Mouse (Mus musculus): ENCODE measurements at regions not wholly inside any gene's neighbourhood (a gene's known extent, or its start where the extent isn't known, plus 50 kb on each side); places are given as distances from the start of the nearest gene placed in this dataset.

DNA sequence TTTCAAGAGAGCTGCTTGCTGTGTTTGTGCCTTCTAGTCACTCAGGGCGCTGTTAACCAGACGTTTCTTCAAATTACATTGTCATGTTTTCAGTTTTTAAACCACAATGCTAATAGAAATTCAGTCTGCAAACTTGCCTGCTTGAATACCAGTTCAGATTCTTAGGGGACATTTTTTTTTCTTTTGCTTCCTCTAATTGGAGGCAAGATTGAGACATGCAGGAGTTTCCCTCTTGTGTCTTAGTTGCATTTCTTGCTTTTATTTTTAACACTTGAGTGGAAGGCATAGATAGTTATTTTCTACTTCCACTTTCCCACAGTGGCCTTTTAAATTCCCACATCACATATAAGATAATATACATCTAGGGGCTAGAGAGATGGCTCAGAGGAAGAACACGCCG is 246.8 kb downstream of the Grpr start:
- no peak for DNase-seq (ENCODE audit: low spot score in 2 of 2)

DNA sequence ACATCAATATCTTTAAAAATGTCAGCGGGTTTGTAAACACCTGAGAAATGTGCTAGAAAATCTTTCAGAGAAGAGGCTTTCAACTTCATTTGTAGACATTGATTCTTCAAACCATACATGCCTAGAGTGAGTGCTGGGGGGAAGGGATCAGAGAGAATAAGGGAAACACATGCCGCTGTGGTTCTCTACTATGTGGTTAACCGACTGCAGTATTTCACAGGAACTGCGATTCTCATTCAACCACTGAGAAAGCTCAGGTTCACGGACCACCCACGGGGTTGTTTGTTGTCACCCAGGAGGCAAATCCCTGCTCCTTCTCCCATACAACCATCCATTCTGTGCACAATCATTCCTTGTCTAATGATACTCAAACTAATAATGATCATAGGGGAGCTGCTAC is 248.4 kb downstream of the Grpr start:
- no peak for DNase-seq (ENCODE audit: low spot score in 2 of 2)

DNA sequence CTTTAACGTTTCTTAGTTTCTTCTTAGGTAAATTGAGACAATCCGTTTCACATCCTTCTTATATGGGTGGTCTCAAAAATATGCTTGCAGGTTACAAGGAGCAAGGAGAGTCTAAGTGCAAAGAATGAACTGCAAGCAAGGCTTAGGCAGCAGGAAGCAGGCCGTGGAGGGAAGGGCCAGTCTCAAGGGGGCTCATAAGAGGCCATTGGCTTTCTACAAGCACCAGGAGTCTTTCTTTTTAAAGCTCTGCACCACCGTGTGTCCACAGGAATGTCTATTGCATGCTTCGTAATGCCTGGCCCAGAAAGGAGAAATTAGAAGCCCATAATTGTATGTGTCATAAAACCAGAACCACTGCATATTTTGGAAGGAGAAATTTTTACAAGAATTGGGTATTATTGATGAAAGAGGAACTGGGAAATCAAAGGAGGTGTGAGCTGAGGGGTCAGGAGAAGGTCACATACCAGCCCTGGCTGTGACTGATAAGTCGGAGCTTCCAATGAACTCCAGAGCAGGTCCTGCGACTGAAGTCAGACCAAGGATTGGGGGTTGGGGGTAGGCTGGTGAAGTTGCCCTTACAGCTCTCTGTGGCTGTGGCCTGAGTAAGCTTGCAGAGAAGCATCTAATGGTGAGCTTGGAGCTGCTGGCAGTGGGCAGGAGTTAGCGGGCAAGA is 252.4 kb downstream of the Grpr start:
- no peak for DNase-seq (ENCODE audit: low spot score in 2 of 2)

DNA sequence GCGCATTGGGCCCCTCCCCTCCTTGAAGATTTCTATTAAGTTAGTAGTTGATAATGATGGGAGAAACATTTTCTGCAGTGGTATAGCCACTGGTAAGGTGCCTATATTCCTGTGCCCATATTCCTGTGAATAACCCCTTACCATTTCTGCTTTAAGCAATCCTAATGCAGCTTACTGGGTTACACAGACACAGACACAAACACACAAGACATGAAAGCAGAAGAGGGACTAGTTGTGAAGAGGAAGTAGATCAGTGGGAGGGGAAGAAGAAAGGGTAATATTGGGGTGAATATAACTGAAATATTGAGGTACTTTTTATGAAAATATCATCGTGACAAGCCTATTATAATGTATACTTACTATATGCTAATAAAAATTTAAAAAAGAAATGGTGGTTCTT is 288.2 kb downstream of the Grpr start:
- no peak for DNase-seq (ENCODE audit: low spot score in 2 of 2)

DNA sequence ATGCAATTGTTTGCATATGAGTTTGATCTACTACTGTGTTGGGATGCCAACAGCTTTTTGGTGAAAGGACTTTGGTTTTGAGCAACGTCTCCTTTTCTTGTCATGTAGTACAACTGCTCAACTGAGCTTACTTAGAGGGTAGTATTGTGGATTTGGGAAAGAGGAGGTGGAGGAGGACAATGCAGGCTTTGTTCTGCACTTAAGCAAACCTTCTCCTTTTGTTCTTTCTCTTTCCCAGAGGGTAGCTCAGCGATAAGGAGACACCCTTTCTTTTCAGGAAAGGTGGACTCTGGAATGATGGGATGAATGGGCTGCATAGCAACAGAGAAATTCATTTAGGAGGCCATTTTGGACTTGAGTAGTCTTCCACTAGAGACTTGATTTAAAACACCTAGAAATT is 288.6 kb upstream of the S100g start:
- DNase-seq (ENCODE audit: low spot score in 2 of 2): no peak

DNA sequence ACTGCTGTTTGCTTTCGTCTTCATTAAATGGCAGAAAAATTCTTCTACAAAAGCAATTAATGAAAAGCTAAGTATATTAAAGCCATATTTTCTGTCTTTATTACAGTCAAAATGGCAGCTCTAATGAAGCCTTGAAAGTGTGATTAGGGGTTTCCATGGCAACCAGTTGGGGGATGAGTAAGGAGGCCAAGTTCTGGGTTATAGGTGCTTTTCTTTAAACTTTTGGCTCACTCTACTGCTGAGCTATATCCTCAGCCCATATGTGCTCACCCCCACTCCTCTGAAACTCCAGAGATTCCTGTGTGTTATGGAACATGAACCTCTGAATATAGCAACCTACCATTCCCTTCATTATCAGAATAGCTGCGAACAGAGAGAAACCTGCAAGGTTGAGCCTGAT is 240.9 kb upstream of the S100g start:
- DNase-seq (ENCODE audit: low spot score in 2 of 2): no peak

DNA sequence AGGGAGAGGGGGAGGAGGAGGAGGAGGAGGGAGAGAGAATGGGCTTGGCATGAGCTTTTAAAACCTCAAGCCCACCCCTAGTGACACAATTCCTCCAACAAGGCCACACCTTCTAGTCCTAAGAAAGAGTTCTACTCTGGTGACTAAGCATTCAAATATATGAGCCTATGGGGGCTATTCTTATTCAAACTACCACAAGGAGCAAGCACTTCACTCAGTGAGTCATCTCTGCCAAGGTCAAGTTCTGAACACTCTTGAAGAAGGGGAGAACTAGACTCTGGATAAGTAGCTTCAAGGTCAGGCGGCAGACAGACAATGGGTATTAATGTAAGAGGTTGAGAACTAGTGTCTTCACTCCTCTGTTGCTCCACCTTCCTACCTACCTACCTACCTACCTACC is 239.0 kb upstream of the S100g start:
- DNase-seq (ENCODE audit: low spot score in 2 of 2): no peak

DNA sequence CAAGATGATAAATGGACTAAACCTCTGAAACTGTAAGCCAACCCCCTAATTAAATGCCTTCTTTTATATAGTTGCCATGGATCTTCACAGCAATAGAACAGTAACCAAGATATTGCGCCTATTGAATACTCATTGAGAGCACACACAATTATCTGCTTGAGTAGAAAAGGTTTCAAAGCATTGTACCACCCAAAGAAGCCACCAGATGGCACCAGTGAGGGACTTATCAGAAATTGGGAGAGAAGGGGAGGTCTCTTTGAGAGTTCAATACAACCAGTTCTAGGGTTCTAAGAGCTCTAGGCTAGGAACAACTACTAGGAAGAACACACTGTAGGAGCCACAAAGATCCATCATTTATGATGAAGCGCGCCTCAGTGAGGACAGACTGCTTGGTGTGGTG is 217.2 kb upstream of the S100g start:
- DNase-seq (ENCODE audit: low spot score in 2 of 2): peak; percentile 6 to 20

DNA sequence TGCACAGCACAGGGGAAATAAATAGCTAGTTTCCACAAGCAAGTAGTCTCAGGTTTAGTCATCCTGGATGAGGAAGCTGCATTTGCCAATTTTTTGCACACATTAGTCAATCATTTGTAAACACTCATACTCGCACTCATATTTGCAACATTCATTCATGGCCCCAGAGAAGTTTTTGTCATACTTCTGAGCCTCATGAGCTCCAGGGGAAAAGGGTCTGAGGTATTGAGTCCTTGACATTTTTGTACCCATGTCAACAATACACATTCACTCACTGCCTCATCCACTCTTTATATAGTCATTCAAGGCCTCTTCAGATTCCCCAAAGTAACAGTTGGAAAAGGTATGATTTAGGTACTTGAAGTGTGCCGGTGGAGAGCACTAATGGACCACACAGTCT is 200.4 kb upstream of the S100g start:
- DNase-seq (ENCODE audit: low spot score in 2 of 2): no peak

DNA sequence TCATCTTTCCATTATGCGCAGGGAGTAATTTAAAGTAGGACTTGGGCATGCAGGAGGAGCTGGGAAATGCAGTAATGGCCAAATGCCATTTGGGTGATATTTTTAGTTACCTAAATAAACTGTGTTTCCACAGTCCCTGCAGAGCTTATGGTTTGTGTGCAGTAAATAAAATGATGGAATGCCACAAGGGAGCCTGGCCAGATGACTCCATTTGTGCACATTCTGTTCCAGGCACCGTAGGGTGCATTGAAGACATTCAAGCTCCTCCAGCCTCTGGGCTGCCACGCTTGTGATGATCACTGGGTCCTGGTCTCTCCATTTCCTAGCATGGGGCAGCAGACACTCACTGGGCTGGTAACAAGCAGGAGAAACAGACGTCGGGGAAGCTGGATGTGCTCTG is 190.9 kb upstream of the S100g start:
- no peak for DNase-seq (ENCODE audit: low spot score in 2 of 2)

DNA sequence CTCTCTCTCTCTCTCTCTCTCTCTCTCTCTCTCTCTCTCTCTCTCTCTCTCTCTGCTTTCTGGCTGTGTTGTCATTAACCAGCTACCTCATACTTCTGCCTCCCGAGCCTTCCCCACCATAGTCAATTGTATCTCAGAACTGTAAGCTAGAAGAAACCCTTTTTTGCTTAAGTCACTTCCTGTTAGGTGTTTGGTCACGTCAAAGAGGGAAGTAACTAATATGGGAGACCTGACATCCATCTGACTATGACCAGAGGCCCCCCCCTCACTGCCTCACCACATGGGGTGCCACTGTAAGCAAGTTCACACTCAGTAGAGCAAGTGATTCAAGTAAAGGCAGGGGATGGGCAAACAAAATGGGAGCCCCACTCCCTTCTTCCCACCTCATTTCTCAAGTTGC is 187.6 kb upstream of the S100g start:
- DNase-seq (ENCODE audit: low spot score in 2 of 2): no peak

DNA sequence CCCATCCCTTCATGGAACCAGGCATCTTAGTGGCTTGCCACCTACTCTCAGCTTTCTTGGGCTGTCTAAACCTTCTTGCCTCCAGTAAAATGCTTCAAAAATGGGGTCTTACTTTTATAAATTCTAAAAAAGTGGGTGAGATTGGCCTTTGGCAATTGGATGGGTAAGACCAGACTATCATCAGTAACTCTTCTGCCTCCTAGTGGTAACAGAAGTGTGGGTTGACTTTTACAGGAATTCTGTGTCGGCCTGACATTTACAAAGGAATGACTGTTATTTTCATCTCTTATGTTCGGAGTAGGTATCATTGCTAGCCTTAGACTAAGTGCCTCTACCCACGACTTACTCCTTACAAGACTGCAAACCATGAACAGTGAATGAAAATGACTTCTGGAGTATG is 180.1 kb upstream of the S100g start:
- DNase-seq (ENCODE audit: low spot score in 2 of 2): no peak

DNA sequence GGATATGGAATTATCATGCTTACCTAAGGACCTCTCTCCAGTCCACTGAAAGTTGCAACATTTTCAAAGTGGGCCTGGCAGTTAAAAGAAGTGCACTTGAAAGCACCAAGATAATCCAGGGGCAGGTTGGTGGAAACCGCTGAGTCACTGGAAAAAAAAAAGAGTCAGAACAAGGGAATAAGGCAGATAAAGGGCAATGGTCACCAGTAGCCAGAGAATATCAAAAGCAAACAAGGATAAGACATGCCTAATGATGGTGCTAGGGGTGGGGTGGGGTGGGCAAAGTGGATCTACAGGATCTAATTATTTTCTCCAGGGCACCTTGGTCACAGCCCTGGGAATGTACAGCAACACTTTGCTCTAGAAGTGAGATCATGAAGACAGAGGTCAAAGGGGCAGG is 175.1 kb upstream of the S100g start:
- DNase-seq (ENCODE audit: low spot score in 2 of 2): no peak

DNA sequence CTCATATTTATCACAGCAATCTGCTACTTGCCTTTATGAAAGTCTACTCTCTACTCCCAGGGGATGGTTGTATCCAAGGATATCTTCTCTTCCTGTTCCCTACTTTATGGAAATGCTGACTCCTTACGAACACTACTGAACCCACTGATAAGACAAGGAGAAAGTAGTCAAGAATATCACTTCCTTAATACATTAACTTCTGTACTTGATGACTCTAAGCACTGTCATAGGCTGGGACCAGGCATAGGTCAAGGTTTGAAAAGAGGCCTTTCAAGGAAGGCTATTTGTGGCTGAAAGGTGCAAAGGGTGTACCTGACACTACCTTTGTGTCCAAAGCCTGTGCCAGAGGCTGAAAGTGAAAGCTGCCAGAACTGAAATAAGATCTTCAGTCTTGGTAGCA is 164.2 kb upstream of the S100g start:
- no peak for DNase-seq (ENCODE audit: low spot score in 2 of 2)

DNA sequence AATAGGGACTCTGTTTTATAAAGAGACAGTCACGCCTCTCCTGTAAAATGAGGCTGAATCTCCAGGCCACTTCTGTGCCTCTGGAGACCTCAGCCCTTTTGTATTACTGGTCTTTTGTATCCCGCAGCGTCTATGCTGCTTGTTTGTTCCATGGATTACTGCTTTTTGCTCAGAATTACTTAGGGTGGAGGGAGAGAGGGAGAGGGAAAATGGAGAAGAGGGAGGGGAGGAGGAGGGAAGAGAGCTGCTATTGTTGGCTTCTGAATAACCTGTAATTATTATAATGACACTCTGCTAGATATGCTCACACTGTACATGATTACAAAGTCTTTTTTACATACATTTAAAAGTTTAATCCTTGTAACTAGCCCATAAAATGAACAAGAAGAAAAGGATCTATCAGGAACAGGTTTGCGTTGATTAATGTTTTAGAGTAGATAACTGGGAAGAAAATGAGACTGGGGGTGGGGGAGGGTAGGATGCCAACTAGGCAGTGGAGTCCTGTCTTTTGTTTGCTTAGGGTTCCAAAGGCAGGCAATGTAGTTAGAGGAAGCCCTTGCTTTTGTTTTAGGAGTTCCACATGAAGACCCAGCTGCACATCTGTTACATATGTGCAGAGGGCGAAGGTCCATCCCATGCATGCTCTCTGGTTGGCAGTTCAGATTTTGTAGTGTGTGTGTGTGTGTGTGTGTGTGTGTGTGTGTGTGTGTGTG is 153.4 kb upstream of the S100g start:
- no peak for DNase-seq (ENCODE audit: low spot score in 2 of 2)

DNA sequence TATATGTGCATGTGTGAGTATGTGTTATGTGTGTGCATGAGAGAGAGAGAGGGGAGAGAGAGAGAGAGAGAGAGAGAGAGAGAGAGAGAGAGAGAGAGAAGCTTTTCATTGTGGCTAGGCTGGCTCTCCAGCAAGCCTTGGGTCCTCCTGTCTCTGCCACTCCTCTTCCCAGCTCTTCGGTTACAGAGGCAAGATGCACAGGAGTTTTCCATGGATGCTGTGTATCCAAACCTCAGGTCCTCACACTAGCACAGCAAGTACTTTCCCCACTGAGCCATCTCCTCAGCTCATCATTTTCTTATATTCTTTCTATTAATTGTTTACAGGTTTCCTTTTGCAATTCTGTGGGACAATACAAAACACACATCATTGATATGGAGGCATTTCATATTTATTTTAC is 152.8 kb upstream of the S100g start:
- no peak for DNase-seq (ENCODE audit: low spot score in 2 of 2)

DNA sequence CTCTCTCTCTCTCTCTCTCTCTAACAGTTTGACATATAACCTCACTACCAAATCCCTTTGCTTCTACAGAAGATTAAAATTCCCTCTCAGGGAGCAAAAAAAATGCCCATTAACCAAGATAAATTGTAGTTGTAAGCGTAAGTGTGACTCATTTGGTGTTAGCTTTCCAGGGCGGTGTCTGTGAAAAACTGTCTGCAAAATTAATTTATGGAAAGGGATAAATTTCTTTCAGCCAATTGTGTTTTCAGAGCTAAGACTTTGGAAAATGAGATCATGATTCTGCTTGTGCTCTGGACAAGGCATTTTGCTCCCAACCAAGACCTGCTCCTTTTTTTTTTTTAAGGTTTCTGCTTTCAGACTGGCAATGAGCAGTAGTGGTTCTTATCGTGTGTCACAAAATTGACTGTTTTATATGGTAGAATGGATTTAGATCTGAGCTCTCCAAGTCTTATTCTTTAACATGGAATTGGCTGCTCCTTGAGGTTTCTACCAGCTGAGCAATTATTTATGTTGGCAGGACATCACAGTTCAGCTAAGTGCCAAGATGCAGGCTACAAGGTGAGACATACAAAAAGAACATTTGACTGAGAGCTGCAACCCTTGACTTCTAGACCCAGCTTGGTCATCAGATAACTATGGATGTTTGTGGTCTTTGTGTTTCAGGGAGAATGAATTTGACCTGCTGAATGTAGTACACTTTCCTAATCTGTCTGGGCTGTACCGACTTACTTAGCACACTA is 130.8 kb upstream of the S100g start:
- DNase-seq (ENCODE audit: low spot score in 2 of 2): no peak
